Mouse (Mus musculus): Measurements from ENCODE around the gene Dhx34.

Gene Dhx34

DNA sequence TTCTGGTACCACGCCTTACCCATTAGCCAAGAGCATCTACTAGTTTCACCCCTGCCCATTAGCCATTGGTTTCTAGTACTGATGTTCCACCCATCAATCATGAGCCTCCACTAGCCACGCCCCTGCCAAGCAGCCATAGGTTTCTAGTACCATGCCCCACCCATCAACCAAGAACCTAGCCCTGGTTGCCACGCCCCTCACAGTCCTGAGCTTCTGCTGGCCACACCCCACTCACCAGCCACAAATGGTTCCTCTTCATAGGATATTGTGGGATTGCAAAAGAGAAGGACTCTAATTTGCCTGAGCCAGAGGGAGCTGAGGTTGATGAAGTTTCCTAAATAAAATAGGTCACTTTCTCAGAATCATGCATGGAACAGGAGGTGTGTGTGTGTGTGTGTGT lies 61.1 kb downstream of the Dhx34 start:
- no peak for DNase-seq

DNA sequence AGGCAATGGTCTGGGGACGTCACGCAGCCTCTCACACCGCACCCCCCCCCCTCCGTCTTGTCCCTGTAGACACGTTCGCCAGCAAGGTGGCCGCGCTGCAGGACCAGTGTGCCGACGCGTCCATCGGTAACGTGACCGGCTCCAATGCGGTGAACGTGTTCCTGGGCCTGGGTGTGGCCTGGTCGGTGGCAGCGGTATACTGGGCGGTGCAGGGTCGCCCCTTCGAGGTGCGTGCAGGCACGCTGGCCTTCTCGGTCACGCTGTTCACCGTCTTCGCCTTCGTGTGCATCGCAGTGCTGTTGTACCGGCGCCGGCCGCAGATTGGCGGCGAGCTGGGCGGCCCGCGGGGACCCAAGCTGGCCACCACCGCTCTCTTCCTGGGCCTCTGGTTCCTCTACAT lies 63.1 kb downstream of the Dhx34 start:
- DNase-seq = no peak

DNA sequence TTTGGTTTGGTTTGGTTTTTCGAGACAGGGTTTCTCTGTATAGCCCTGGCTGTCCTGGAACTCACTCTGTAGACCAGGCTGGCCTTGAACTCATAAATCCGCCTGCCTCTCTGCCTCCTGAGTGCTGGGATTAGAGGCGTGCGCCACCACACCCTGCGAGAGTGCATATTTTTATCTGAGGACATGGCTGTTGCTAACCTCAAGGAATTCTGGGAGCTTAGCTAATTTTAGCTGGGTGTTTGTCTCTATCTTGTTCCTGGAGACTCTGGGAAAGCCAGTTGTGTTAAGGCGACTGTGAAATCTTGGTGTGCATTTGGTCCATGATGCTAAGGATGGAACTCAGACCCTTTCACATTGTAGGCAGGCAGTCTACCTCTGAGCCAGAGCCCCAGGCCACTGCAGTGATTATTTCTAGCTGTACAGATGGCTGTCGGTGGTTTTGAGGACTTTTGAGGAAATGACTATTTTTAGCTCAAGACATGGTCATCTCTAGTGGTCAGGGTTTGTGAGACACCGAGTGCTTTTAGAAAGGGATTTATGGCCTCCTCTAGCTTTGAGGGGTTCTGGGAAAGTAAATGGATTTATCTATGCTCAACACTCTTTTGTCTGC lies 65.6 kb downstream of the Dhx34 start:
- DNase-seq = no peak

DNA sequence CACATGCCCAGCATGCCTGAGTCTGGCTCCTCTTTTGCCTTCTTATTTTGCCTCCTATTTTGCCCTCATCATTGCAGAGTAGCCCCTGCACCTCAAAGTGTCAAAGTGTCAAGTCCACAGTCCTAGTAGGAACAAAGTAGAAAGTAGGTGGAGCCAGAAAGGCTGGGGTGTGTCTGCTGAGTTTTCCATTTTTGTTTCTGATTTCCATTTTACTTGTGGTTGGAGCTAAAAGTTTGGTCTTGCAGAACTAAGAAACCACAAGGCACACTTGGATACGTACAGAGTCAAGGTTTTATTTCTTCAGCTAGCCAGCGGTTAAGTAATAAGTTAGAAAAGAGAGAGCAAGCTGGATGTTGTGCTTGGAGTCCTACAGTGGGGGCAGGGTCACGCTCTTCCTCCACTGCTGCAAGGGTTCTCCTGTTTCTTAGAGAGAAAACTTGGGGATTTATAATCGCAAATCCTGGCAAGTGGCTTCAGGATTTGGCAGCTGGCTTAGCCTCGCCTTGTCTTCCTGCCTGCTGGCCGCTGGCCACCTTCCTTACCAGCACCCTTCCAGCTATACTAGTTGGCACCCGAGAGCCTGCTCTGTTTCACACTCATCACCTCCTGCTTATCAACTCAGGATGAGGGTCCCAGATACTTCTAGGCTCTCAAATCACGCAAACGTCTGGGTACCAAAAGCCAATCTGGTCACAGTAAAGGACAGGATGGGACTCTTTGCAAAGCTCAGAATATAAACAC lies 66.5 kb downstream of the Dhx34 start:
- no peak for DNase-seq

DNA sequence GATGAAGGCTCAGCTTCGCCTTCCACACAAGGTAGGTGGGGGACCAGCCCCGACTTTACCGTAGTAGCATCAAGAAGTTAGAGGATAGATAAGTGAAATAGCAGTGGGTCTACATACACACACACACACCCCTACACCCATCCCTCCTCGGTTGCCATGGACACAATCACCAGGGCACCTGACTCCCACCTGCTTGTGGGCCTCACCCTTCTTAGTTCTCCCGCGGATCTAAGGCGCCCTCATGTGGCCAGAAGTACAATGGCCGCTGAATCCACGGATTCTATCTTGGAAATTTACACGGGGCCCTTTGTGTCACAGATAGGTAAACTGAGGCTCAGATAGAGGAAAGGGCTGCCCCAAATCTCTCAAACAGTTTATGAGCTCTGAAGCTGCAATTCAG lies 68.3 kb downstream of the Dhx34 start:
- DNase-seq = peak in 1 of 2 experiments; percentile 46

DNA sequence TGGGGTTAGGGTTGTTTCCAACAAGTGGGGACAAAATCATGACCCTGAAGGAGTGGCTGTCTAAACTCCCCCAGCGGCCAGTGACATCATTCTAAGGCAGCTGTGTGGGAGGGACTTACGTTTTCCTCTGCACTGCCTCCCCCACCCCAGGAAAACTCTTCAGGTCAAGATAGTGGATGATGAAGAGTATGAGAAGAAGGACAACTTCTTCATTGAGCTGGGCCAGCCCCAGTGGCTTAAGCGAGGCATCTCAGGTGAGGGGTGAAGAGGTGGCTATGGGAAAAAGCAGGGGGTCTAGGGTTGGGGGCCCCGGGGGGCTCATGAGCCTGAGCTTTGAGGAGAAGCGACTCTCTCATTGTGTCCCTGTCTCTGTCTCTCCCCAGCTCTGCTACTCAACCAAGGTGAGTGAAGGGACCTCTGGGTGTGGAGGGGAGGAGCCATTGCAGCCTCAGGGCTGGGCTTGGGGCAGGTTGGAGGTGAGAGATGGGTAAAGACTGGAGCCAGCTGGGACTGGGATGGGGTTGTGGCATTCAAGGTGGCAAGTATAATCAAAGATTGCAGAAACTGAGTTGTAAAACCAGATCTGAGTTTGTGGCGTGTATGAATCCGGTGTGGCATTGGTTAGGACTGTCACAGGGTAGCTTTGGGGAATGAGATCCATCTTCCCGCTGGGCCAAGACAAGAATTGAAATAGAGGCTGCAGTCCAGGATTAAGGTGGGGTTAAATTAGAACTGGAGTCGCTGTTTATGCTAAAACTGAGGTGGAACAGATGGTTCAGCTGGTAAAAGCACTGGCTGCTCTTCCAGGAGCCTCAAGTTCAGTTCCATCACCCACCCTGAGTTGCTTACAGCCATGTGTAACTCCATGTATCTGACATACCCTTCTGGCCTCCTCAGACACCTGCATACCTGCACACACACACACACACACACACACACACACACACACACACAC lies 71.4 kb downstream of the Dhx34 start:
- DNase-seq = no peak

DNA sequence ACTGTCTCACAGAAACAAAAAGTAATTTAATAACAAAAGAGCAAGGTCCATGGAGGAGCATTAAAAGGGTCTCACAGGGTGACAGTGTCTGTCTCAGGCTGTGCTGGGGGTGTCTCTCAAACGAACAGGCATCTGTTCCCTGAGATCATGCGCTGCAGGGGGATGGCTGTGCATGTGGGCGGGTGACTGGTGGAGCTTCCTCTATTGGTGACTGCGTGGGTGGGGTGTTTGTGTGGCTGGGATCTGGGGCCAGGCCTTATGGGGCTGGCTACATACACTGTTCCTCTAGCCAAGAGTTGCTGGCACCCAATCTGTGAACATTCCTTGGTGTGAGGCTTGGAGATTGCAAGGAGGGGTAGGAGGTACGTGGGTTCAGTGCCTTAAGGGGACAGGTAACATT lies 72.6 kb downstream of the Dhx34 start:
- no peak for DNase-seq

DNA sequence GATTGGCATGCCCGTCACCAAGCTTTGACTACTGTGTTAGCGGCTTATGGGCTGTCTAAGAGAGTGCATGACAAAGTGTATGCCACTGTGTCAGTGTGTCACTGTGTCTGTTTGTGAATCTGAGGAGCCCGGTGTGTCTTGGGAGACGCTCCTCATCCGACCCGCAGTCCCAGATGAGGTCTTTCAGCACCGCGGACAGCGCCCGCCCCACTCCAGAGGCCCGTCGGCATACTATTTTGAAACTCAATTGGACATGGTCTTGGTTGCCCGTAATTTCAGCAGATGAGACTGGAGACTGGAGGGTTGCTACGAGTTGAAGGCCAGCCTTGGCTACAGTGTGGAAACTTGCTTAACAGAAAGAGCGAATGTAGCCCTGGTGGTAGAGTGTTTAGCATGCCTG lies 74.2 kb downstream of the Dhx34 start:
- DNase-seq = peak in 1 of 2 experiments; percentile 43

All from spleen, adult 18-20 months (tissue).